Mouse (Mus musculus): Measurements from ENCODE around the gene Slc25a12.

Slc25a12 gene

DNA sequence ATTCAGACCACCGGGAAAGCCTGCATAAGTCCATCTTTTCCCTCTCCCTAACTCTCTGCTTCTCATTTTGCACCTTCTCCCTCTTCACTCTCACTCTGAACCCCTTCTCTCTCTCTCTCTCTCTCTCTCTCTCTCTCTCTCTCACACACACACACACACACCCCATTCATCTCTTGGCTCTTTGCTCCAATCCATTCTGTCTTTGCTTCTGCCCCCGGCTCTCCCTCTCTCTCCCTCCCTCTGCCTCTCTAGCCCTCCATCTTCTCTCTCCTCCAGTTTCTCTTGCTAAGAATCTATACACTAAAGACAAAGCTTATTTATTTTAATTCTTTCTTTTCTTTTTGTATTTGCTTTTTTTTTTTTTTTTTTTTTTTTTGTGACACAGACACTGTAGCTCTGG lies 57.8 kb downstream of the Slc25a12 start:
- no peak for DNase-seq (ENCODE audit: low spot score in 2 of 2)

- DNase-seq (ENCODE audit: low spot score in 2 of 2): no peak
Measured at GRCm38 (mm10) chr2:71306357-71306756, 61.2 kb downstream of the Slc25a12 start.

DNA sequence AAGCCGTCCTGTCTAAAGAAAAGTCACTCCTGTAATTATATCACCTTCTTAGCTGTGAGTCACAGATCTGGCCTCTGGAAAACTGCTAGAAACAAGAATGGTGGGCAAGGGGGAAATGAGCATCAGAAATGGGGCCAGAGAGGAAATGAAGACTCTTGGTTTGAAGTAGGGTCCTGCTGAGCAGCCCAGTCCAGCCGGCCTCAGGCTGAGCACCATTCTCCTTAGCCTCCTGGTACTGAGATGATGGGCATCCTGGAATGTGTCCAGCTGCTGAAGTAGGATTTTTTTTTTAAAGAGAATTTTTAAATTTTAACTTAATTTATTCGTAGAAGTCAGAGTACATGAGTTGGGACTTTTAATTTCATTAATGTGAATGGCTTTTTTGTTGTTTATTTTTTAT lies 62.7 kb downstream of the Slc25a12 start:
- DNase-seq (ENCODE audit: low spot score in 2 of 2): no peak

DNA sequence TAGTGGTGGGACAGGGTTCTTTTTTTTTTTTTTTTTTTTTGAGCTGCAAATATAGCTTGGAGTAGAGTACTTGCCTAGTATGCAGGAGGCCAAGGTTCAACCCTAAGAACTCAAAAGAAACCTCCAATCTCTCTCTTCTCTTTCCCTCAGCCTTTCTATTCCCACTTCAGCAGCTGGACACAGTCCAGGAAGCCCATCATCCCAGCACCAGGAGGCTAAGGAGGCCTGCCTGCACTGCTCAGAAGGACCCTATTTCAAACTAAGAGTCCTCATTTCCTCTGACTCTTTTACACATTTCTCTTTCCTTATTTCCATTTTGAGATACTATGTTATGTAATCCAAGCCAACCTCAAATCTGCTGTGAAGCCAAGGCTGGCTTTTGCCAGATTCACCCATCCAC lies 64.3 kb downstream of the Slc25a12 start:
- no peak for DNase-seq (ENCODE audit: low spot score in 2 of 2)

- DNase-seq (ENCODE audit: low spot score in 2 of 2): no peak
Measured at GRCm38 (mm10) chr2:71302156-71302663, 65.3 kb downstream of the Slc25a12 start.

DNA sequence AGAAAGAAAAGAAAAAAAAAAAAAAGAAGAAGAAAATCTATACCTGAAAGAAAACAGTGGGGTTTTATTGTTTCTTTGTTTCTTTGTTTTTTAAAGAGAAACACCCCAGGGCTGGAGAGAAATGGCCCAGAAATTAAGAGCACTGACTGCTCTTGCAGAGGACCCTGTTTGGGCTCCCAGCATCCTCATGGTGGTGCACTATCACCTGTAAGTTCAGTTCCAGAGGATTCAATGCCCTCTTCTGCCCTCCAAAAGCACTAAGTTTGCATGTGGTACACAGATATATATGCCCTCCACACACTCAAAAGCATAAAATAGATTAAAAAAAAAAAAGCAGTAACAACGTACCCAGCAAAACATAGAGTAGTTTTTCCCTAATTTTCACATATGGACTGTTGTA lies 68.8 kb downstream of the Slc25a12 start:
- no peak for DNase-seq (ENCODE audit: low spot score in 2 of 2)

GRCm38 (mm10) chr2:71297501-71297900 lies 70.0 kb downstream of the Slc25a12 start:
- no peak for DNase-seq (ENCODE audit: low spot score in 2 of 2)

GRCm38 (mm10) chr2:71295844-71296243 lies 71.7 kb downstream of the Slc25a12 start:
- DNase-seq (ENCODE audit: low spot score in 2 of 2): no peak

GRCm38 (mm10) chr2:71294489-71294888 lies 73.1 kb downstream of the Slc25a12 start:
- DNase-seq (ENCODE audit: low spot score in 2 of 2): no peak

- DNase-seq (ENCODE audit: low spot score in 2 of 2): no peak
Measured at GRCm38 (mm10) chr2:71293983-71294382, 73.6 kb downstream of the Slc25a12 start.

- no peak for DNase-seq (ENCODE audit: low spot score in 2 of 2)
Measured at GRCm38 (mm10) chr2:71291566-71291965, 76.0 kb downstream of the Slc25a12 start.

- DNase-seq (ENCODE audit: low spot score in 2 of 2): peak in 1 of 2 experiments; percentile 53
Measured at GRCm38 (mm10) chr2:71290107-71290775, 77.3 kb downstream of the Slc25a12 start.

- no peak for DNase-seq (ENCODE audit: low spot score in 2 of 2)
Measured at GRCm38 (mm10) chr2:71281981-71282380, 85.6 kb downstream of the Slc25a12 start.

DNA sequence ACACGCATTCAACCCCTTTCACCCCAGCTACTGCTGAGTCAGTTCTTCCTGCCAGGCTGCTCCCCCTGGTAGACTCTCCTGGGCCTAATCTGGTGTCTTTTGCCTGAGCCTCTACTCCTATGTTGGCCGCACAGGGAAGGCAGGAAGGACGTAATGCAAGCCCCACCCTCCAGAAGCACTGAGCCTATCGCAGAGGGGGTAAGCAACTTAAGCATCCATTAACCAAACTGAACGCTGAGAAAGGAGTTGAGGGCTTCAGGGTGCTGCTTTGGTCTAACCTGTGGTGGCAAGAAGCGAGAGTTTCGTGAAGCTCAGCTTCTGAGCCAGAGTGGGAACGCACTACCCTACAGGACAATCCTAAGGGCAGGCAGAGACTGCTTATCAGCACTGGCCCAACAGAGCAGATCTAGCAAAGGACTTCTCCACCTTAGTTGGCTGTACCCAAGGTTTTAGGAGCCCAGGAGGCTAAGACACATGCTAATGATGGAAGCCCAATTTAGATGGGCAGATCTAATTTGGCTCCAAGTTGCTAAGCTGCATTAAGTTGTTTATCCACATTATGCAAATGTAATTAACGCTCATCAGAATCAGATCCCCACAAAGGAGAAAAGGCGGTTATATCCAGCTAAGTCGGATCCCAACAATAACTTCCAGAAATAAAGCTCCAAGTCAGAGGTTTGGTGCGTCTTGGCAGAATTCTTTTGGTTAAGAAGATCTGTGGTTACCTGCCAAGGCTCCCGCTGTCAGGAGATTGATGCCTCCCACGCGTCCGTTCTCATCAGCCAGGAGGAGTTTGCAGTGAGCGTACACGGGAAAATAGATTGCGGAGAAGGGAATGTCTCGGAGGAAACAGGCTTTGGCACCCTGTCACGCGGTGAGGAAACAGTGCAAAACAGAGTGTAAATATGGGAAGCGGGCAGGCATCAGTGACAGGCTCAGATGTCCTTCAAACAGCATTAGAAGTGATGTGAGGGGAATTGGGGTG lies 88.5 kb downstream of the Slc25a12 start:
- DNase-seq (ENCODE audit: low spot score in 2 of 2): peak in 1 of 2 experiments; percentile 66

GRCm38 (mm10) chr2:71275734-71276133 lies 91.8 kb downstream of the Slc25a12 start:
- no peak for DNase-seq (ENCODE audit: low spot score in 2 of 2)

DNA sequence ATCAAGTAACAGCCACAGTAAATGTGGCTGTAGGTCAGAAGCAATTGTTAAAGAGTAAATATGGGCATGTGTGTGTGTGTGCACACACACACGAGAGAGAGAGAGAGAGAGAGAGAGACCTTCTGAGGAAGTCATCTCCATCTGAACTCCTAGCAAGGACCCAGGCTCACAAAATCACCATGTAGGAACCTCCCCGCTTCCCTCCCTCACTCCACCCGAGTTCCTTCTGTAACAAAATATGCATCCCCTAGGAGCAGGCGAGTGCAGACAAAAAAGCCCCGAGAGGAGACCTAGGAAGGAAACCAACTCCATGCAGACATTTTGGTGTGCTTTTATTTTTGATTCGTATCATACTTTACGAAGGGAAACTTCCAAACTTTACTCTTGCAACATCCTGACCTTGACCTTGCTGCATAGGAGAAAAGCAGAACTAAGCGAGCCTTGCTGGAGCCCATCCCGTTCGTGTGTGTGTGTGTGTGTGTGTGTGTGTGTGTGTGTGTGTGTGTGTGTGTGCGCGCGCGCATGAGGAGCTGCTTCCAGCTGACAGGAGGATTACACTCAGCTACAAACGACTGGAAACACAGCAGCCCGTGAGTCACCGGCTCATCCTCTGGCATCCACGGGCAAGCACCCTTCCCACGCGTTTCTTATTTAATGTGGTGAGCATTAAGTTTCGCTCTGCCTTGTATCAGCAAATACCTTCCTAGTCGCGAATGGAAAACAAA lies 93.4 kb downstream of the Slc25a12 start:
- DNase-seq (ENCODE audit: low spot score in 2 of 2): peak in 1 of 2 experiments; percentile 49

DNA sequence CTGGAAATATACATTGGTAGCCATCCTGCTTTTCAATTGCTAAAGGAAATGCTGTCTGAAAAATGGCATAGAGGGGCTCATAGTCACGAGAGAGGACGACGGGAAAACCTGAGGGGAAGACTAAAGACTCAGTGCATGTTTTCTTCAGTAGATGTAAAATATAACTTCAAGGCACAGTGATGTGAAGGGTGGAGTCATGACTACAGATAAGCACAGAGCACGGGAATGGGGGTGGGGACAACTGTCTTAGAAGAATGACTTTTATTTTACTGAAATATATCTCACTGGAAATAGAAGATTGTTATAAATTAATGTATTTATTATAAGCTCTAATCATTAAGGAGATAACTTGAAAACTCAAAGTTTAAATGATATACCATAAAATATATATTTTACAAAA lies 97.5 kb downstream of the Slc25a12 start:
- DNase-seq (ENCODE audit: low spot score in 2 of 2): no peak

DNA sequence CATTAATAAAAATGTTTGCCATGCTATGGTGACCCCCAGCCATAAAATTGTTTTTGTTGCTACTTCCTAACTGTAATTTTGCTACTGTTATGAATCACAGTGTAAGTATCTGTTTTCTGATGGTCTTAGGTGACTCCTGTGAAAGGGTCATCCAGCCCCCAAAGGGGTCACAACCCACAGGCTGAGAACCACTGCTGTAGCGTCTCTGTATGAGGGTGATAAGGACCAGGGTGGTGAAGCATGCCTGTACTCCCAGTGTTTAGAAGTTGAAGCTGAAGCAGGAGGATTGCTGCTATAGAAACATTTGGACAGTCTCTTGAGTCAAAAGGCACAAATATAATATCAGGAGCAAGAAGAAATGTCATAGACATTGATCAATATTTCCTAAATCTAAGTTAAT lies 98.2 kb downstream of the Slc25a12 start:
- DNase-seq (ENCODE audit: low spot score in 2 of 2): no peak

GRCm38 (mm10) chr2:71268691-71269090 lies 98.9 kb downstream of the Slc25a12 start:
- no peak for DNase-seq (ENCODE audit: low spot score in 2 of 2)

DNA sequence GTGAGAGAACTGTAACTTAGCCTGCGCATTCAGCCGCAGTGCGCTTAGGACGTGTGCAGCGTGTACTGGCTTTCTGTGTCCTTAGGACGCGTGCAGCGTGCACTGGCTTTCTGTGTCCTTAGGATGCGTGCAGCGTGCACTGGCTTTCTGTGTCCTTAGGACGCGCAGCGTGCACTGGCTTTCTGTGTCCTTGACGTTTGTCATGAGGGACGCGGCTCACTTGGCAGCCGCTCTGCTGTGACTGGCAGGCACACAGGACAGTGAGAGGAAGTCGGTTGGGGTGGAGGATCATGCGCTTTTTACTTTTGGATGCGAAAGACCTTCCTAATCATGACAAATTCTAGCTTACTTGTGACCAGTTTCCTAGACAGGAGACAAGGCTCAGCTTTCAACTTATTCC lies 103.0 kb downstream of the Slc25a12 start:
- DNase-seq (ENCODE audit: low spot score in 2 of 2): no peak

DNA sequence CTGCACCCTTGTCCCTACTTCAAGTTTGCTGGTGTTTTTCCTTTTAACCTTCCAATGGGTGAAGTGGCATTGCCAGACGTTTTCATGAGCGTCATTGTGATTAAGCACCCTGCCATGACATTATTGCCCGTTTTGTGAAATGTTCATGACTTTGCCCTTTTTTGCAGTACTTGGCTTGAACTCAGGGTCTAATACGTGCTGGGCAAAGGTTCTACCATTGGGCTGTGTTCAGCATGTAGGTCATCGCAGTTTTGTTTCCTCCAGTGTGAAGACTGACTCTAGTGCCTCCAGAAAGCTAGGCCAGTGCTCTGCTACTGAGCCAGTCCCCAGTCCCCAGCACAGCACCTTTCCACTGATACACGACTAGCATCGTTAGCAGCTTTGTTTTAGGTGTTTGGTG lies 111.0 kb downstream of the Slc25a12 start:
- no peak for DNase-seq (ENCODE audit: low spot score in 2 of 2)

- DNase-seq (ENCODE audit: low spot score in 2 of 2): no peak
Measured at GRCm38 (mm10) chr2:71254836-71255235, 112.7 kb downstream of the Slc25a12 start.
